Mouse (Mus musculus) limb, embryonic 15.5 days (tissue): ENCODE data around the gene Ephb1. TPM values are rescaled to one million over a fixed set of nuclear protein-coding genes. Genes with fewer than 3 reads are reported as not detected.

Source experiments
- ATAC-seq: fragments of 200-750 bp; cut with Nextera tagmentation; 2 replicates; pipeline ENCODE4 v1.8.0; 2017; ENCODE audit warnings: low read depth, moderate TSS enrichment; ENCODE audit not compliant: insufficient number of reproducible peaks, low FRiP score, low TSS enrichment
- H3K27ac ChIP-seq: fragments of 300-500 bp; sonication (generic); 2 replicates; pipeline ENCODE4 v1.5.1; 2015; ENCODE audit warnings: moderate library complexity, mild to moderate bottlenecking, inconsistent platforms
- H3K27me3 ChIP-seq: fragments of 300-500 bp; sonication (generic); 2 replicates; pipeline ENCODE4 v1.6.1; 2015; ENCODE audit warnings: inconsistent platforms
- H3K36me3 ChIP-seq: fragments of 300-500 bp; sonication (generic); 2 replicates; pipeline ENCODE4 v1.6.1; 2015; ENCODE audit warnings: inconsistent platforms
- H3K4me1 ChIP-seq: fragments of 300-500 bp; sonication (generic); 2 replicates; pipeline ENCODE4 v1.6.1; 2015; ENCODE audit warnings: inconsistent platforms
- H3K4me2 ChIP-seq: fragments of 300-500 bp; sonication (generic); 2 replicates; pipeline ENCODE4 v1.6.1; 2015; ENCODE audit warnings: mild to moderate bottlenecking, inconsistent platforms
- H3K4me3 ChIP-seq: fragments of 300-500 bp; sonication (generic); 2 replicates; pipeline ENCODE4 v1.5.1; 2015; ENCODE audit warnings: mild to moderate bottlenecking, inconsistent platforms
- H3K9ac ChIP-seq: fragments of 300-500 bp; sonication (generic); 2 replicates; pipeline ENCODE4 v1.6.1; 2015; ENCODE audit warnings: inconsistent platforms
- H3K9me3 ChIP-seq: fragments of 300-500 bp; sonication (generic); 2 replicates; pipeline ENCODE4 v1.6.1; 2016; ENCODE audit warnings: inconsistent platforms
- WGBS: fragments of 180-500 bp; shearing (Covaris S2); methylation state at CpG from one replicate; pipeline ENCODE4 v1.1.7; 2015; 5-methylcytosine and 5-hydroxymethylcytosine counted together
- polyA plus RNA-seq: library from polyadenylated mRNA; unstranded; fragments of >200 nt; fragmentation: Nextera tagmentation; extraction: Ambion mirVana; gene quantifications from 2 replicates; pipeline ENCODE4 v1.2.1, GENCODE M21; 2015

Gene Ephb1
- polyA plus RNA-seq, 1 experiment from 2014 or later = 2.5 TPM

DNA sequence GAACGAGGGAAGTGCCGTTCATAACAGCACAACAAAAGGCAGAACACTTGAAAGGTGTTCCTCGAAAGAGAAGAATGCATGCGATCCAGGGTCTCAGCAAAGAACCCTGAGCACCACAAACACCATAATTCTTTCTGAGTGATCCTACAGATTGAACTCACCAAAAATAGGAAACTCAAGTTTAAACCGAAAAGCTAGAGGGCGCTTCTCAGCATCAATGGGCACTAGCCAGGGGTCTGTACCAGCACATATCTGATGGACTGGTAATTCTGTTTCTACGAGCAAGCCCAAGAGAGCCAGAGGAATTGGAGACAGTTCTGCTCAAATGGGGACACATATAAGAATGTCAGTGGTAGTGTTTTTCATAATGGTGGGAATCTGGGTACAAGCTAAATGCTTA is 90.7 kb downstream of the Ephb1 start:
- H3K36me3 ChIP-seq = no peaks in the 10 kb centered on the region
- no peak overlapping the region for H3K27ac ChIP-seq
- no peak overlapping the region for H3K9ac ChIP-seq
- peaks cover 30% of the 10 kb centered on the region; the same call in 1 of the 2 replicates for H3K27me3 ChIP-seq
- WGBS = 46% methylated on average over 7 of the region's 7 CpGs
- H3K4me2 ChIP-seq = no peak overlapping the region
- no peak for ATAC-seq
- no peak overlapping the region for H3K4me3 ChIP-seq
- peaks cover 11% of the 10 kb centered on the region for H3K4me1 ChIP-seq
- no peaks in the 10 kb centered on the region for H3K9me3 ChIP-seq

DNA sequence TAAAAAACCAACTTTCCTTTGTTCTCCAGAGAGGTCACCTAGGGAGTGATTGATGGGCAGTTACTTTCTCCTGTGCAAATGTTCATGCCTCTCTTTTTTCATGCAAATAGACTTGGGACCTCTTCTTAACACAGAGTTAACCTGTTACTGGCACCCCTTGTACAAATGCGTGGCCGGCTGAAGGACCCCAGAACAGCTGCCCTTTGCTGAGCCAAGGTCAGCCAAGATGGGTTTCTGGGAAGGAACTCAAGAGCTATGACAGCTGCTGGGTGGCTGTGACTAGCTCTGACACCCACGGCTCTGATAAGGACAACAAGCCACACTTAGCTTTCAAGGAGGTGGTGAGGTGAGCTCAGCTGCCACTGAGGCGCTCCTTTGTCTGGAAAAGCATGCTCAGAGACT is 92.4 kb downstream of the Ephb1 start:
- Histone ChIP-seq H3K4me3 (no peak overlapping the region), H3K9ac (no peak overlapping the region), H3K4me2 (no peak overlapping the region), H3K36me3 (no peaks in the 10 kb centered on the region), H3K27ac (no peak overlapping the region), H3K9me3 (no peaks in the 10 kb centered on the region), H3K27me3 (peaks cover 26% of the 10 kb centered on the region; the same call in 1 of the 2 replicates), H3K4me1 (peaks cover under 1% of the 10 kb centered on the region; the same call in 1 of the 2 replicates)
- WGBS = 17% methylated on average over 4 of the region's 4 CpGs
- ATAC-seq = no peak

DNA sequence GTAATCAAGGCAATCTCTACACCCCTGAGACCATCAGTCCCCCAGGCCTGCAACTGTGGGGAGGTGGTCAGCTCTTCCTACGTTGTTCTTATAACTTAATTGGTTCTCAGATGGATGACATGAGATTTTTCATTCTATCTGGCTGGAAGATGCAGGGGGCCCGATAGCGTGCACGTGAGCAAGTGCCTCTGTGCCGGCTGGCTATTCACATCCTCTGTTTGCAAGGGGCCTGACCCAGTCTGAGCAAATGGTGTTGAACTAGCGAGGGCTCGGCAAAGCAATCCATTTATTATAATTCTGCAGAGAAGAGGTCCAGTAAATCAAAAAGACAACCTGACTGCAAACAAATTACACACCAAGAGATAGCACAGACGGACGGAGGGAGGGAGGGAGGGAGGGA is 93.0 kb downstream of the Ephb1 start:
- ATAC-seq = no peak
- Histone ChIP-seq H3K4me1 (no peaks in the 10 kb centered on the region), H3K27me3 (peaks cover 23% of the 10 kb centered on the region; the same call in 1 of the 2 replicates), H3K36me3 (no peaks in the 10 kb centered on the region), H3K4me2 (no peak overlapping the region), H3K9me3 (no peaks in the 10 kb centered on the region), H3K27ac (no peak overlapping the region), H3K4me3 (no peak overlapping the region), H3K9ac (no peak overlapping the region)
- WGBS = 18% methylated on average over 9 of the region's 9 CpGs

DNA sequence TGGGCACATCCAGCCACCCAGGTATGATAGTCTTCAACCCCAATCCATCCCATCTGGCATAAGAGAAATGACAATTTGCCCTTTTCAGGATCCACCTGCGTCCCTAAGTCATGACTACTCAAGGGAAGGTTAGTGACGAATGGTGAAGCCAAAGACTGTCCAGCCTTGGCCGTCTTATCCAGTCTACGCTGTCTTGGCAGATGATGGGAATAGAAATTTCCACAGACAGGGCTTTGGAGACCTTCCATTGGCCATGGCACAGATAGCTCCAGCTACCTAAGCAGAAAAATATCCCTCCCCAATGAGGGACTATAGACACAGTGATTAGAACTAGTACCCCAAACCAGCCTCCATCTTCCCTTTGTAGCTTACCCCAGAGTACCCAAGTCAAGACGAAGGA is 98.1 kb downstream of the Ephb1 start:
- ATAC-seq = no peak
- 0 out of 2 replicates have a peak, but pooled peaks cover 10% of the 10 kb centered on the region for H3K27me3 ChIP-seq
- no peak overlapping the region for H3K4me3 ChIP-seq
- H3K9ac ChIP-seq = no peak overlapping the region
- no peaks in the 10 kb centered on the region for H3K9me3 ChIP-seq
- no peaks in the 10 kb centered on the region for H3K36me3 ChIP-seq
- no peak overlapping the region for H3K4me2 ChIP-seq
- 87% methylated on average over 5 of the region's 5 CpGs for WGBS
- H3K27ac ChIP-seq = no peak overlapping the region
- H3K4me1 ChIP-seq = no peaks in the 10 kb centered on the region

DNA sequence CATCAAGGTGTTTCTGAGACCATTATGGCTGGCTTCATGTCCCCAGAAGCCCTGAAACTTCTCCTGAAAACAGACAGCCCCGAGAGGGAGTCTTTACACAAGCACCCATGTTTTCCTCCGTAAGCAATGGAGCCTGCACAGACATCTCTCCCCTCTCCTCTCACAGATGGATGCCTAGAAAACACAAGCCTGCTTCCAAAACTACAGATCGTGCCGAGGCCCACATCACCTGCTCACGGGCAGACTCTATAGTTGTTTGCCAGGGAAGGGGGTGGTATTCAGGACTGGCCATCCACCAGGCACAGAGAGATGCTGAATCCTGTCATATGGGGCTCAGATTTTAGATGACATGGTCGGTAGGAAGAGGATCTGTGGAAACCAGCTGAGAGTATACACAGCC is 98.7 kb downstream of the Ephb1 start:
- no peak overlapping the region for H3K9ac ChIP-seq
- no peak overlapping the region for H3K4me2 ChIP-seq
- H3K9me3 ChIP-seq = no peaks in the 10 kb centered on the region
- no peak overlapping the region for H3K4me3 ChIP-seq
- H3K27me3 ChIP-seq = 0 out of 2 replicates have a peak, but pooled peaks cover 6% of the 10 kb centered on the region
- H3K4me1 ChIP-seq = no peaks in the 10 kb centered on the region
- WGBS = 86% methylated on average over 6 of the region's 6 CpGs
- H3K27ac ChIP-seq = no peak overlapping the region
- H3K36me3 ChIP-seq = no peaks in the 10 kb centered on the region
- ATAC-seq = no peak

DNA sequence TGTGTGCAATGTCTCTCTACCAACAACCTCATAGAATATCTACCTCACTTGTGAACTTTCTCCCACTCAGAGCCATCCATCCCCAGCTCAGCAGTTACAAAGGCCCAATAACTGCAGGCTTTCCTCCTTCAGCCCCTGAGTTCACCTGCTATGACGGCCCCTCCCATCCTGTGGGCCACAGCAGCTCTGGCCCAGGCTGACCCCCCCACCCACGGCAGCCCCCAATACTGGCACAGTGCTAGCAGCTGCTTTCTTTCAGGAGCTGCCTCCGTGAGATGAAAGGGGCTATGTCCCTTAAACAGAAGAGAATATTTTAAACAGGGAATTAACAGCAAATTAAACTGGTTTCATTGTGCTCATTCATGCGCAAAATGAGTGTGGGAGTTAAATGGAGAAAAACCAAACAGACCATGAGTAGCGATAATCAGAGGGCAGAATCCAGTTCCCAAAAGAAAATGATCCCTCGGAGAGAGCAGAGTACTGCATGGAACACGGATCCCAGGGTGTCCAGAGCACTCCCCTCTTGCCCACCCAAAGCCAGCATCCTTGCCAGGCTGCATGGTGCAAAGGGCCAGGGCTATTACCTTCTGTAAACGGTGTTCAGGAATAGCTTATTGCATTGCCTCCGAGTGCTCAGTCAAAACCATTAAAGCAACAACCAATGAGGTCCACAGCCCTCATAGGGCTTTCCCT is 105.2 kb downstream of the Ephb1 start:
- Histone ChIP-seq H3K4me1 (no peaks in the 10 kb centered on the region), H3K27ac (no peak overlapping the region), H3K4me3 (no peak overlapping the region), H3K27me3 (no peaks in the 10 kb centered on the region), H3K4me2 (no peak overlapping the region), H3K36me3 (no peaks in the 10 kb centered on the region), H3K9ac (no peak overlapping the region), H3K9me3 (no peaks in the 10 kb centered on the region)
- no peak for ATAC-seq
- 25% methylated on average over 9 of the region's 9 CpGs for WGBS

DNA sequence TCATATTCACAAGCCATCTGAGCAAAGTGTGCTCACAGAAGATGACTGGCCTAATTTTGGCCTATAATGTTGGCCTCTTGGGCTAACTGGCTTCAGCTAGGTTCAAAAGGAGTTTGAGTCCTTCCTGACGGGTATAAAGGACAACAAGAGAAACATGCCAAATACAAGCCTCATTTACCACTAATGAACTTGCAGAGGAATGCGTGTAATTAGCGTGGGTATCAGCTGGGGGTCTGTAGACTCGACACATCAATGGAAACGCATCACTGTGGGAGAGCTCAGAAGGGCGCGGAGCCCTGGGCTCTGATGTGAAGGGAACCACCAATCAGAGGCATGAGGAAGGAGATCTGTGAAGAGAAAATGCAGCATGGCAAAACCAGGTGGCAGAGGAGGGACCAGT is 108.9 kb downstream of the Ephb1 start:
- WGBS = 58% methylated on average over 7 of the region's 7 CpGs
- Histone ChIP-seq H3K4me3 (no peak overlapping the region), H3K4me2 (no peak overlapping the region), H3K9ac (no peak overlapping the region), H3K27me3 (no peaks in the 10 kb centered on the region), H3K9me3 (no peaks in the 10 kb centered on the region), H3K4me1 (no peaks in the 10 kb centered on the region), H3K27ac (no peak overlapping the region), H3K36me3 (no peaks in the 10 kb centered on the region)
- no peak for ATAC-seq

DNA sequence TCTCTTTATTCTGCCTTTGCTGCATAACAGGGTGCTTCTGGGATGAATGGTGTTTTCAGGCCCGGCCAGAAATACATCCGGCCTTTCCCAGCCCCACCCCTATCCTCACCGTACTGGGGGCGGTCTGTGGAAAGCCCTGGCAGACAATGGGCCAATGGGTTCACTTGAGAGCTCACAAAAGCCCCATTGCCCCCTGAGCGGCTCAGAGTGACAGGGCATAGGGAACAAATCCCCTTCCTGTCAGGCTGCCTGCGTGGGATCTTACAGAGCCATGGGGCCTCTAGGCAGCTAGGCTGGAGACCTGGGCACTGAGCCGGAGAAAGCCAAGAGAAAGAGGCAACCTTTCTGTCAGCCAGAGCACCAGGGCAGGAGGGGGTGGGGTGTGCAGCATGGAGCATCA is 111.2 kb downstream of the Ephb1 start:
- Histone ChIP-seq H3K9ac (no peak overlapping the region), H3K4me1 (no peaks in the 10 kb centered on the region), H3K4me2 (no peak overlapping the region), H3K27me3 (no peaks in the 10 kb centered on the region), H3K27ac (no peak overlapping the region), H3K4me3 (no peak overlapping the region), H3K9me3 (no peaks in the 10 kb centered on the region), H3K36me3 (no peaks in the 10 kb centered on the region)
- WGBS = 47% methylated on average over 7 of the region's 7 CpGs
- ATAC-seq = no peak

DNA sequence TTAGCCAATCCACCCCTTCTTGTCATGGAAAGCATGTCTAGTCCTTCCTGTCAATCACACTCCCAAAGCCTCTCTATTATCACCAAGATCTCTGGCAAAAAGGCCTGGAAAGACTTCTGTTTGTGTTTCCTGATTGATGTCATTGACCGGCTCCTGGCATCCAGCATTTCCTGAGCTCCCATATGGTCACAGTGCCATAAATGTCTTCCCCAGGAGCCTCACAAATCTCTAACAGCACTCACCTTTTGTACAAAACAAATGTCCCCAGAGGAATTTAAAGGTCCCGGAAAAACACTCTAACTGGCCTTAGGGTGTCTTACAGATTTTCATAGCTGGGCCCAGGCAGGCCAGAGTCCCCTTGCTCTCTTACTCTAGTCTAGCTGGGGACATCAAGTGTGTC is 112.9 kb downstream of the Ephb1 start:
- Histone ChIP-seq H3K4me1 (no peaks in the 10 kb centered on the region), H3K9ac (no peak overlapping the region), H3K4me3 (no peak overlapping the region), H3K27ac (no peak overlapping the region), H3K36me3 (no peaks in the 10 kb centered on the region), H3K27me3 (no peaks in the 10 kb centered on the region), H3K4me2 (no peak overlapping the region), H3K9me3 (no peaks in the 10 kb centered on the region)
- 25% methylated on average over 2 of the region's 2 CpGs for WGBS
- no peak for ATAC-seq

DNA sequence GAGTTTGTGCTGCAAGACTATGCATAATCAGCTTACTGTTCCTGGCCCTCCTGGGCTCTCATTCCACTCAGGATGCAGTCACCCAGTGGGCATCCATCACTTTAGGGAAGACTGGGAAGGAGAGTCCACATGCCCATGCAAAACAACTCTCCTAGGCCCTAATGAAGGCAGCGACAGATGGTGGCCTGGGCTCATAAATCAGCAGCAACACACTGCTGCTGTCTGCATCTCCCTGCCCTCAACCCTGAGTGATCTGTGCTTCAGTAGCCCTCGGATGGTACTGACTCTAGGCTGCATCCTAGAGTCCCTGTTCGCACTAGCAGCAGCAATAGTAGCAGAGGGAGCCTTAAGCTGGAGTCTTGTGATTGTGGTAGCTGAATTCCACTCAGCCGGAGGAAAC is 114.3 kb downstream of the Ephb1 start:
- H3K4me1 ChIP-seq = no peaks in the 10 kb centered on the region
- WGBS = 40% methylated on average over 4 of the region's 4 CpGs

DNA sequence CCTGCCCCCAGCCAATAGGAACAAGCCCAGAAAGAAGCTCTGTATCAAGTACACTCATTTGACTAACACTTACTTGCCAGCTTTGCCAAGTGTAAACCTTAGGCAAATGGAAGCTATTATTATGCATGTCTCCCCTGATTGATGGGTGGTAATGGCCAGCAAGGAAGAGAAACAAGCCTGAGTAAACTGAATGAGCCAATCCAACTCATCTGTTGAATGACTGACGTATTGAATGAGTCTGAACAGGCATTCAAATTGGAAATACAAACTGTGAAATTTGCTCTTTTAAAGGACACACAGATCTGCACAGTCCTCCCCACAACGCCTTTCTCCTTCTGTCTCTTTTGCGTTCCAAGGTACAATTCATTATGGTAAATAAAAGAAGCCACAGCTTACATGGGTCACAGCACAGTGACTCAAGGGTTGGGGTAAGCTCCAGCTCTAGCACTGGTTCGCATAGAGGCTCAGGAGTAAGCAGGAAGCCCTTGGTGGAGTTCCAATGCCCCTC is 119.0 kb downstream of the Ephb1 start:
- Histone ChIP-seq H3K27me3 (no peaks in the 10 kb centered on the region), H3K9ac (no peak overlapping the region), H3K27ac (no peak overlapping the region), H3K9me3 (no peaks in the 10 kb centered on the region), H3K36me3 (no peaks in the 10 kb centered on the region), H3K4me1 (no peaks in the 10 kb centered on the region), H3K4me3 (no peak overlapping the region), H3K4me2 (no peak overlapping the region)
- ATAC-seq = no peak
- 65% methylated on average over 4 of the region's 4 CpGs for WGBS

More for the DNA sequence above, 114.3 kb downstream of the Ephb1 start:
- Histone ChIP-seq H3K4me2 (no peak overlapping the region), H3K36me3 (no peaks in the 10 kb centered on the region), H3K27ac (no peak overlapping the region), H3K9me3 (no peaks in the 10 kb centered on the region), H3K4me3 (no peak overlapping the region), H3K27me3 (no peaks in the 10 kb centered on the region), H3K9ac (no peak overlapping the region)
- no peak for ATAC-seq

DNA sequence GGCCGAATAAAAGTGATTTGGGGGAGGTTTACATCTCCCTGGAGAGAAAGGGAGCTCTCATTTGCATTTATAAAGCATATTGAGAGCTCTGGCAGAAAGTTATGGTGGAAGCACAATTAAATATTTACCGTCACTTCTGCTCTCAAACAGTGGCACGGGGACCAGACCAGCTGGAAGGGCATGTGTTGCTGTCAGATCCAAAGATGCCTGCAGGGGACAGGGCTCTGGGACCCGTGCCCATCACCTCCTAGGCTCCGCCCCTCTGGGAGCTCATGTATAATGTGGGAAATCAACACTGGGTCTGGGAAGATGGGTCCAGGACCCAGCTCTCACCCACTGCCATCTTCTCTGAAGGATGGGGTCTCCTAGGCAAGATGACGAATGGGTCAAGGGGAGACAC is 123.2 kb downstream of the Ephb1 start:
- Histone ChIP-seq H3K4me3 (no peak overlapping the region), H3K4me2 (no peak overlapping the region), H3K36me3 (no peaks in the 10 kb centered on the region), H3K9me3 (no peaks in the 10 kb centered on the region), H3K9ac (no peak overlapping the region), H3K27ac (no peak overlapping the region), H3K27me3 (no peaks in the 10 kb centered on the region), H3K4me1 (no peaks in the 10 kb centered on the region)
- 57% methylated on average over 6 of the region's 6 CpGs for WGBS
- ATAC-seq = no peak
